Mouse (Mus musculus) myocyte (in vitro differentiated cells): ENCODE measurements around the gene Ccdc188.

Experiments used
- POLR2A ChIP-seq: IDR thresholded peaks from one replicate; pipeline ENCODE4 v1.6.1; 2011; ENCODE audit warnings: low read depth, mild to moderate bottlenecking, control low read depth, moderate library complexity; ENCODE audit not compliant: insufficient read length
- POLR2AphosphoS2 ChIP-seq: IDR thresholded peaks from one replicate; pipeline ENCODE4 v1.6.1; 2011; ENCODE audit warnings: low read depth, control low read depth; ENCODE audit not compliant: insufficient read length
- TCF12 ChIP-seq: IDR thresholded peaks from one replicate; pipeline ENCODE4 v1.6.1; 2011; ENCODE audit warnings: mild to moderate bottlenecking, control low read depth; ENCODE audit not compliant: poor library complexity, insufficient read depth, severe bottlenecking

- TF ChIP-seq TCF12 (no peak), POLR2A (no peak), POLR2AphosphoS2 (peak; percentile 74)
These were observed 33.4 kb downstream of the Ccdc188 start for GRCm38 (mm10) chr16:18250828-18251790.
